ENCODE assay signal across 8 mouse cellular contexts in the genomic region with DNA sequence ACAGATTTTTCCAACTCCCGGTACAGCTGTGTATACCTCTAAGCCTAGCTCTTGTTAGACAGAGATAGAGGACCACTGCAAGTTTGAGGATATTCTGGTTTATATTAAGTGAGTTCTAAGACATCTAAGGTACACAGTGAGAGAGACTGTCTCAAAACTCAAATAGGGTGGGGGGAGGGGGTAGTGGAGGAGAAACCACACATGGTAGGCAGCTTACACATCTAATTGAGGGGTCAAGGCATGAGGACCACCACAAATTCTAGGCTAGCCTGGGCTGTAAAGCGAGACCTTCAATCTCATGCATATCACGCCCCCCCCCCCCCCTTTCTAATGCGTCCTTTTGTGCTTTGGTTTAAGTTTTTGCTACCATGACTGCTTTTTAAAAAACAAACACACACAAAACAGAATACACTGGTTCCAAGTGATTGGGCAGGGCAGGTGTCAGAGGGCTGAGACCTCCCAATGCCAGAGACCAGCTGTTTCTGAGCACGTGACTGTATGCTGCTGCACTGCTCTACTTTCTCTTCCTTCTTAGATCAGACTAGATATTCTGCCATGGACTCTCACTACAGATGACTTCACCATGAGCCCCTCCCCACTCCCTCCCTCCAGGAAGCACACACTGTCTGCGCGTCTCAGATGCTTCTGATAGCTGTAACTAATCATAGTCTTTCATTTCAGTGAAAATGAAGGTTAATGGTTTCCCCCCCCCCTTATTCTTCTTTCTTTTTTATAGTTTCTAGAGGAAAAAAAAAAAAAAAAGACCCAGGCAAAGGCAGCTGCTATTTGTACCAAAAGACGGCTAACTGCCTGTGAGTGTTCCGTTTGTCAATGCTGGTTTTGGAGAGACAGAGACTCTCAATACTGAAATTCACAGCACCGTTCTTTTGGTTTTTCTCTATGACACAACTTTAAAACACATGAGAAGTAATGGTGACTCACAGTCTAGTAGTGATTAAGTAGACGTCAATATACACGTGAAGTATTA. TPM values are rescaled to one million over a fixed set of nuclear protein-coding genes. Genes with fewer than 3 reads are reported as not detected.
DNase-seq lines count a peak whose midpoint lies in the region; ATAC-seq lines count a peak whose summit lies in the region.

No protein-coding gene starts in this region.

- H3K9ac ChIP-seq in lung, embryonic 15.5 days = no peak overlapping the region

- peaks cover 10% of the 10 kb centered on the region; the same call in 1 of the 2 replicates for H3K4me1 ChIP-seq in lung, embryonic 15.5 days

- no peak overlapping the region for H3K4me3 ChIP-seq in lung, embryonic 15.5 days

- no peaks in the 10 kb centered on the region for H3K9me3 ChIP-seq in lung, embryonic 15.5 days

- no peaks in the 10 kb centered on the region for H3K27me3 ChIP-seq in lung, embryonic 15.5 days

- H3K4me2 ChIP-seq in lung, embryonic 15.5 days = no peak overlapping the region

- no peak overlapping the region for H3K27ac ChIP-seq in lung, embryonic 15.5 days

- ATAC-seq in common myeloid progenitor, adult 5-6 weeks (replicated peaks; ENCODE audit: low read depth, poor library complexity, severe bottlenecking) = peak; percentile 97
- peak; percentile 98 for ATAC-seq in inflammation-experienced regulatory T-cells, adult 6 months
- ATAC-seq in lung, embryonic 15.5 days (ENCODE audit: borderline replicate concordance, extremely low read depth, low FRiP score, low TSS enrichment) = peak; percentile 69; the same call in 1 of the 2 replicates

- intact Hi-C loops in left cerebral cortex, postnatal 4 days (cut with DNase I) = no loop called here

- 64% methylated on average over 12 of the region's 12 CpGs for WGBS in lung, embryonic 15.5 days

- DNase-seq in embryo, embryonic 10 days (ENCODE audit: low spot score) = peak; percentile 28
- no peak for DNase-seq in embryo, embryonic 9.5 days (ENCODE audit: extremely low spot score)
- peak; percentile 43 for DNase-seq in retina, embryonic 14.5 days (ENCODE audit: low spot score)
- DNase-seq in right cerebral cortex, postnatal 10 days (ENCODE audit: low spot score in 2 of 2) = no peak
- no peak for DNase-seq in left cerebral cortex, postnatal 4 days

- no peaks in the 10 kb centered on the region for H3K36me3 ChIP-seq in lung, embryonic 15.5 days

RNA-seq across cellular contexts. Expression of gene Fbxo11, which starts 22.7 kb away (rescaled TPM):
- total RNA-seq in common myeloid progenitor, adult 5-6 weeks (2017) = 34.2 and 39.1 TPM in 2 replicates
- 10 to 100 TPM; 15.8 to 26.4 (median 17.9) TPM for polyA plus RNA-seq in inflammation-experienced regulatory T-cells, adult 6 months (2017; shearing (Covaris generic))
- 15.6 and 16.6 TPM in 2 replicates for polyA plus RNA-seq in lung, embryonic 15.5 days (2015; fragmentation: Nextera tagmentation; extraction: Ambion mirVana)
- 100 to 1,000 TPM; 128 to 142 TPM for total RNA-seq in left cerebral cortex, postnatal 4 days (2021)

Comparison
In these comparisons a context has a peak if more than half of its experiments do, and no peak if none do; other contexts are left out.
1. DNase-seq: peak in embryo, embryonic 10 days (single experiment) and retina, embryonic 14.5 days (single experiment); none in embryo, embryonic 9.5 days (single experiment), right cerebral cortex, postnatal 10 days (0 of 2) and left cerebral cortex, postnatal 4 days (single experiment).
2. Peak in every context shown above with its lines, with median percentiles within 50 percentile points of each other: ATAC-seq.